Mouse (Mus musculus) heart, postnatal 4 days (tissue): ENCODE measurements around the gene Ethe1. TPM values are rescaled to one million over a fixed set of nuclear protein-coding genes. Genes with fewer than 3 reads are reported as not detected.

ENCODE experiments used
- total RNA-seq, 2 experiments: library from RNA; stranded (reverse); gene quantifications; 2 replicates each; pipeline ENCODE4 v1.2.3; 2021

The Ethe1 gene
- total RNA-seq, 2 experiments from 2014 or later, result 15.9 to 16.9 TPM

Other genes with a start within 250 kb of the Ethe1 start
- not detected for gene Lypd5, start 238.3 kb upstream of the Ethe1 start, total RNA-seq
- gene Kcnn4, start 217.3 kb upstream of the Ethe1 start, total RNA-seq, result 1 to 10 TPM; 1.0 TPM
- gene Smg9, start 187.9 kb upstream of the Ethe1 start, total RNA-seq, result 10 to 100 TPM; 15.0 to 15.5 TPM
- not detected for gene Irgc1, start 135.2 kb upstream of the Ethe1 start, total RNA-seq
- gene Plaur, start 125.1 kb upstream of the Ethe1 start, total RNA-seq, result 10 to 100 TPM in 1 of 2 experiments, 1 to 10 TPM in 1; 6.4 to 10.4 TPM
- 10 to 100 TPM; 11.9 to 12.5 TPM for gene Cadm4, start 105.5 kb upstream of the Ethe1 start, total RNA-seq
- 10 to 100 TPM; 17.3 to 18.5 TPM for gene Zfp428, start 80.5 kb upstream of the Ethe1 start, total RNA-seq
- gene AC161166.1, start 75.1 kb upstream of the Ethe1 start, total RNA-seq, result not detected
- gene Irgq, start 56.9 kb upstream of the Ethe1 start, total RNA-seq, result 10 to 100 TPM; 16.7 to 17.2 TPM
- gene Pinlyp, start 41.4 kb upstream of the Ethe1 start, total RNA-seq, result not detected
- gene Xrcc1, start 41.3 kb upstream of the Ethe1 start, total RNA-seq, result 10 to 100 TPM; 42.0 to 43.9 TPM
- gene Zfp575, start 98 bp downstream of the Ethe1 start, total RNA-seq, result under 1 TPM; 0.27 to 0.33 TPM
- under 1 TPM; 0.57 to 0.61 TPM for gene Phldb3, start 23.2 kb downstream of the Ethe1 start, total RNA-seq
- gene Lypd3, start 49.0 kb downstream of the Ethe1 start, total RNA-seq, result not detected
- not detected for gene Tex101, start 89.1 kb downstream of the Ethe1 start, total RNA-seq
- not detected for gene BC049730, start 121.7 kb downstream of the Ethe1 start, total RNA-seq
- gene Gm4763, start 139.4 kb downstream of the Ethe1 start, total RNA-seq, result not detected
- gene Cd177, start 172.8 kb downstream of the Ethe1 start, total RNA-seq, result under 1 TPM; 0.10 to 0.18 TPM
- under 1 TPM in 1 of 2 experiments, not detected in 1; 0.25 TPM for gene Ceacam10, start 189.7 kb downstream of the Ethe1 start, total RNA-seq